Mouse (Mus musculus) thymus, adult 2 months (tissue): Measurements from ENCODE around the gene Exoc4. TPM values are rescaled to one million over a fixed set of nuclear protein-coding genes. Genes with fewer than 3 reads are reported as not detected.

Experiments used
- DNase-seq: peaks from one replicate; pipeline ENCODE4 v3.0.0; 2021
- H3K27ac ChIP-seq: fragments of 200-500 bp; 2 replicates; pipeline ENCODE4 v1.5.1; 2012; ENCODE audit warnings: low read length, control low read depth; ENCODE audit not compliant: control insufficient read depth, insufficient read depth
- H3K27me3 ChIP-seq: fragments of 200-500 bp; 2 replicates; pipeline ENCODE4 v1.6.1; 2012; ENCODE audit warnings: mild to moderate bottlenecking, low read length, moderate library complexity, mixed read lengths; ENCODE audit not compliant: control insufficient read depth, insufficient read depth
- H3K36me3 ChIP-seq: fragments of 200-500 bp; 2 replicates; pipeline ENCODE4 v1.6.1; 2012; ENCODE audit warnings: mild to moderate bottlenecking, low read length, moderate library complexity; ENCODE audit not compliant: control insufficient read depth, insufficient read depth
- H3K4me1 ChIP-seq: fragments of 200-500 bp; replicated peaks from 2 replicates; pipeline ENCODE4 v1.6.1; 2012; ENCODE audit warnings: low read length; ENCODE audit not compliant: control insufficient read depth, insufficient read depth
- H3K4me3 ChIP-seq: fragments of 200-500 bp; 2 replicates; pipeline ENCODE4 v1.5.1; 2012; ENCODE audit warnings: mild to moderate bottlenecking, low read length, control low read depth, moderate library complexity; ENCODE audit not compliant: control insufficient read depth, insufficient read depth
- CTCF ChIP-seq: fragments of 200-500 bp; IDR thresholded peaks from 2 replicates; pipeline ENCODE4 v1.5.1; 2012; ENCODE audit warnings: mild to moderate bottlenecking, control low read depth, low read length, moderate library complexity, borderline replicate concordance; ENCODE audit not compliant: control insufficient read depth, poor library complexity, insufficient read depth; ENCODE audit errors: extremely low read depth
- POLR2A ChIP-seq: fragments of 200-500 bp; IDR thresholded peaks from 2 replicates; pipeline ENCODE4 v1.6.1; 2012; ENCODE audit warnings: mild to moderate bottlenecking, low read length, control low read depth, moderate library complexity; ENCODE audit not compliant: control insufficient read depth, poor library complexity, insufficient read depth; ENCODE audit errors: extremely low read depth
- WGBS: fragments of 180-500 bp; shearing (Covaris S2); methylation state at CpG from one replicate; pipeline ENCODE4 v1.1.7; 2018; 5-methylcytosine and 5-hydroxymethylcytosine counted together
- polyA plus RNA-seq: library from polyadenylated mRNA; depleted of rRNA; stranded (reverse); fragments of >200 nt; gene quantifications from 2 replicates; pipeline ENCODE4 v1.2.3, GENCODE M21; 2012

Exoc4 gene
- polyA plus RNA-seq, 1 experiment = 12.7 TPM

DNA sequence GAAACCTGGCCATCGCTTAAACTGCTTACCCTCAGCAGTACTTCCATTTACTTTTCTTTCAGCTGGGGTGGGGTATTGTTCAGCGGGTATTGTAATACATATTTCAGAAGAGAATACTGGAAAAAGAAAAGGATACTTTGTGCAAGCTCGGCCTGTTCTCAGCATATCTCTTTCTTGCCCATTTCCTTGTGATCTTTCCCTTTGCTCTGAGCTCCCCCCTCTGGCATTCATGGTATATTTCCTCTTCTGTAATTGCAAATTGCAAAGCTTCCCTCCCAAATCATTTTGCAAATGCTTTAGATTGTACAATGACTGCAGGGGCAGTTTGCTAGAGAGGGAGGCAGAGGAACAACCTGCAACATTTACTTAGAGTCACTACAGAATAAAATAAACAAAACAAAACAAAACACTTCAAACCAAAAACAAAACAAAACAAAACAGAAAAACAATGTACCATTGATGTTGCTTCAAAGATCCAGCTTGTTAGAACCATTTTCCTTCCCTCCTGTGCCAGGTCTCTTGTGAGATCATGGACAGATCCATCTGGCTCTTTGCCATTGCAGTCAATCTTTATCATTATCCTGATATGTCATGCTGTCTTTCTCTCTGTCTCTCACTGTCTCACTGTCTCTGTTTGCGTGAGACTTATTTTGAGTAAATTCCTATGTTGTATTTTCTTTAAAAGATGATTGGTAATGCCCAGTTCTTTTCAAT is 156.8 kb downstream of the Exoc4 start:
- H3K36me3 ChIP-seq = no peaks in the 10 kb centered on the region
- TF ChIP-seq POLR2A (no peak), CTCF (no peak)
- no peaks in the 10 kb centered on the region for H3K27me3 ChIP-seq
- H3K27ac ChIP-seq = no peak overlapping the region
- 79% methylated on average over 4 of the region's 4 CpGs for WGBS
- H3K4me1 ChIP-seq = no peaks in the 10 kb centered on the region
- no peak for DNase-seq
- H3K4me3 ChIP-seq = no peak overlapping the region

DNA sequence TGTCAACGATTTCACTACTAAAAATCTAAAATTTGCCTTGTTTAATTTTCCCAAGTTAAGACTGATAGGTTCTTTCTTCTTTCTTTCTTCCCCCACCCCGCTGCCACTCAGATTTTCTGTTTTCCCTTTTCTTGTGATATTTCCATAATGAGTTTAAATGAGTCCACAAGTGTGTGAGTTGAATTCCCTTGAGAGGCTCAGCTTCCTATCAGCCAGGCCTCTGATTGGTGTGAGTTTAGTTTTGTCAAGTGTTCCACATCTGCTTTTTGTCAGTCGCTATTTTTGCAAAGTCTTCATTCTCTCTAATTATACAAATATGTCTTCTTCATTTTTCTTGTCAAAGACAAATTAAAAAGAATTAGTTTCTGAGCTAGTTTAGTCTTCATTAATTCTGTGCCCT is 160.7 kb downstream of the Exoc4 start:
- Histone ChIP-seq H3K27me3 (no peaks in the 10 kb centered on the region), H3K4me1 (no peaks in the 10 kb centered on the region), H3K27ac (no peak overlapping the region), H3K4me3 (no peak overlapping the region), H3K36me3 (no peaks in the 10 kb centered on the region)
- no peak for DNase-seq
- TF ChIP-seq POLR2A (no peak), CTCF (no peak)
- WGBS = 92% methylated on average over 3 of the region's 3 CpGs

DNA sequence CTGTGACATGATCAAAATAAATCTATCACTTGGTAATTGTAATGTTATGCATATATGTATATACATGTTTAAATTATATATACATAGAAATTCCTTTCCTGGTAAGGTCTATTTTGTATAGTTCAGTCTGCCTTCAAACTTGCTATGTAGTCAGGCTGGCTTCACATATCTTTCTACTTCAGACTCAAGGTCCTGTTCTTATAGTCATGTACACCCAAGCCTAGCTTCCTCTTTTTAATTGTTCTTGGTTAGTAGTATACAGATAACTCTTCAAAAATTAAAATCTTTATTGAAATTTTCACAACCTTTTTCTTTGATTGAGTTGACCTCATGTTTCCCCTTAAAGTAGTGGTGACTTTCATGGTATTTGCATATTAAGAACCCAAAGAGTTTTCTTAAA is 176.1 kb downstream of the Exoc4 start:
- H3K36me3 ChIP-seq = no peaks in the 10 kb centered on the region
- no peak for TF ChIP-seq POLR2A
- no peak for TF ChIP-seq CTCF
- DNase-seq = no peak
- no peak overlapping the region for H3K4me3 ChIP-seq
- H3K27ac ChIP-seq = no peak overlapping the region
- H3K4me1 ChIP-seq = no peaks in the 10 kb centered on the region
- no peaks in the 10 kb centered on the region for H3K27me3 ChIP-seq

DNA sequence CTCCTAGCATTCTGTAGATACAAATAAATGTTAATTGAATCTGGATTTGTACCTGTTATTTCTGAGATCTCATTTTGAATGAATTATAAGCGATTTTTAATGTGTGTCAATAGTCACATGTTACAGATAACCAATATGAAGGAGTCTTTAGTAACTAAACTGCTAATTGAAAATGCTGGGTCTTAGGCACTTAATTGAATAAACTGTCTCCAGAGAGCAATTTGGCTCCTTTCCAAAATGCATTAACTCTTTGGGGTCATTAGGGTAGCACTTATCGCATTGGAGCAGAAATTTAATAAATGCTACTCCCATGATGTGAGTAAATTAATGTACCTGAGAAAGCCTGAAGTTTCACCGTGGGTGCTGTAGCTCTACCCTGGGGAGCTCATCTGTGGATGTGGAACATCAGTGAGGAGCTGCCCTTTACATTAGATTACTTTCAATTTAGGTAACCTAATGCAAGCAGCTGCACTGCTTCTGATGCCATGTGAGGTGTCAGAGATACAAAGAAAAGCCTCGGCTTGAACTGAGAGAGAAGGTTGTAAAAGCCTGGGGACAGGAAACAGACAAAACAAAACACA is 182.4 kb downstream of the Exoc4 start:
- TF ChIP-seq CTCF (no peak), POLR2A (no peak)
- Histone ChIP-seq H3K4me3 (no peak overlapping the region), H3K4me1 (no peaks in the 10 kb centered on the region), H3K27ac (no peak overlapping the region), H3K27me3 (no peaks in the 10 kb centered on the region), H3K36me3 (no peaks in the 10 kb centered on the region)
- 69% methylated on average over 4 of the region's 4 CpGs for WGBS
- DNase-seq = no peak

DNA sequence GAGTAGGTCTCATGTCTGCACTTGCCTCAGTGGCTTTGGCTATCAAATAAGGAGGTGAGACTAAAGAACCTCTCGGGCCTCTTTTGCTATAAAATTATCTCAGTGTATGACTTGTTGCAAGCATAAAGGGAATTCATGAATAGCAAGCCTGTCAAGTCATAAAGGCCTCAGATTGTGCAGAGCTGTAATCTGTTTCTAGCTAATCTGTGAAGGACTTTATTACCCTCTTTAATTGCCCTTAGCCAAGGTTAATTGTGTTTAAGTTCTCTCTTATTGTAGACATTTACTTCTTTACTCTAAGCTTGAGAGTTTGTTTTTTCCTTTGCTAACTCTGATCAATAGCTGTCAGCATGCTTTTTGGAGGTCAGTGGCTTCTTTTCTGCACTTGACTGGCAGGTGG is 191.6 kb downstream of the Exoc4 start:
- DNase-seq = no peak
- 89% methylated on average over 1 of the region's 1 CpGs for WGBS
- Histone ChIP-seq H3K4me3 (no peak overlapping the region), H3K27ac (no peak overlapping the region), H3K27me3 (no peaks in the 10 kb centered on the region), H3K36me3 (no peaks in the 10 kb centered on the region), H3K4me1 (no peaks in the 10 kb centered on the region)
- TF ChIP-seq CTCF (no peak), POLR2A (no peak)

DNA sequence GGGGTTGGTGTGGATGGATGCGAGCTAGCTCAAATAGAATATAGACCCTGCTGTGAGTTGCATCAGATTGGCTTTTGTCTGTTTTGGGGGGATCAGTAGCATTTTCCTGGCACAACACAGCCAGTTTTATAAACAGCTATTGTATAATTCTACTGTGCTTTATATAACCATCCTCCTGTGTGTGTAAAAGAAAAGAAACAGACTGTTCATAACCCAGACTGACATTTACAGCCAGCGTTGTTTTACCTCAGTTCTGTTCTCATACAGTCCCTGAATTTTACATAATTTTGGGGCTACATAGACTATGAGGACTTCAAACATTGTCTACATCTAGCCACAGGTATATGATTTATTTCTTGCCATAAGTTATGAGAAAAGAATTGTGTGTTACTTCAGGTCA is 204.9 kb downstream of the Exoc4 start:
- Histone ChIP-seq H3K36me3 (no peaks in the 10 kb centered on the region), H3K4me3 (no peak overlapping the region), H3K27me3 (no peaks in the 10 kb centered on the region), H3K27ac (no peak overlapping the region), H3K4me1 (no peaks in the 10 kb centered on the region)
- WGBS = 98% methylated on average over 2 of the region's 2 CpGs
- no peak for DNase-seq
- no peak for TF ChIP-seq CTCF

DNA sequence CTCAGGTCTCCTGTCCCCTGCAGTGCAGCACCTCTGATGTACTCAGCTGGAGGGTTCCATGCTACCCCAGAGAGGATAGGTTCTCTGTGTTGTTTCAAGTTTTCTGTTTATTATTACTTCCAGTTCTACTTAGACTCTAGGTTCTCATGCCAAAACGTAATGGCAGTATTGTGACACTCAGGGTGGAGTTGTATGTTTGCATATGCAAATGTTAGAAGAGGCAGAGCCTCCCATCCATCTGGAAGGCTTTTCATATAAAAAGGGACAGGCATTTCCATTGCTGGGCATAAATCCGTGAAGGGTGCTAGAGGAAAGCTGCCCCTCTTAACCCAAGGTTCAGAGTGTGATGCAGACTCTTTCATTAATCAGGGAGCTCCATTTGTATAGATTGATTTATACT is 205.5 kb downstream of the Exoc4 start:
- Histone ChIP-seq H3K4me3 (no peak overlapping the region), H3K27me3 (no peaks in the 10 kb centered on the region), H3K4me1 (no peaks in the 10 kb centered on the region), H3K36me3 (no peaks in the 10 kb centered on the region), H3K27ac (no peak overlapping the region)
- 91% methylated on average over 2 of the region's 2 CpGs for WGBS
- TF ChIP-seq POLR2A = no peak
- no peak for TF ChIP-seq CTCF
- no peak for DNase-seq
